Mouse (Mus musculus) gastrocnemius, postnatal 14 days (tissue): ENCODE results near the gene Olfr1414. TPM values are rescaled to one million over a fixed set of nuclear protein-coding genes. Genes with fewer than 3 reads are reported as not detected.
"Not testable (repeated sequence)": the region's sequence is repeated elsewhere in the genome, so short reads cannot be mapped to it uniquely, and the experiment has no call there.

Experiments used
- DNase-seq: peaks from one replicate; pipeline ENCODE4 v3.0.0; 2021; ENCODE audit warnings: mixed read lengths
- intact Hi-C: fragments of 180-260 bp; cut with DNase I; formaldehyde crosslinking; loops from one replicate; pipeline ENCODE4 v1.15.1; 2025; ENCODE audit warnings: low total_unique reads
- long read RNA-seq, 2 experiments: library from polyadenylated mRNA; stranded (forward); transcript quantifications; one replicate each; pipeline ENCODE4 v2.0.0; 2021
- microRNA-seq, 2 experiments: library from miRNA; unstranded; fragments of <30 nt; microRNA quantifications; one replicate each; pipeline ENCODE4 v1.2.0; 2021
- total RNA-seq, 2 experiments: library from RNA; stranded (reverse); gene quantifications; 2 replicates each; pipeline ENCODE4 v1.2.3; 2021

The Olfr1414 gene
- not detected for total RNA-seq
- long read RNA-seq, experiment 1: 0 reads
- long read RNA-seq, experiment 2: 0 reads

DNA sequence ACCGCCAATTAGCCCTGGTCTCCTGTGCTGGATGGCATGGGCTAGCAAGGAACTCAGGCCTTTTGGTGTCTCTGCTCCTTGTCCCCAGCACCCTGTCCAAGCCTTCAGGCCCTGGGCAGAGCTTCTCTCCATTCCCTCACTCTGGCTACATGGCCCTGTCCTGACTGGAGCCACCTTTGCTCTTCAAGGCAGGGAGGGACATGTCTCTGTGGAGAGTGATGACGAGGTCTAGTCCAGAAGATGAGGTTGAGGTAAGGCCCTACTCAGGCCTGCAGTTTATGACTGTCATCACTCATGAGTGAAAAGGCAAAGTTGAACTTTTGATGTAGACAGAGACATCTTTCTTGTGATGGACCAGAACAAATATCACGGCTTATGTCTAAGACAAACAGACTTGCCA is at the start of gene Olfr1414:
Gene Olfr1414, minus strand, starts transcription at position 101 of the 400 bp plus-strand sequence.
- intact Hi-C loops: no loop called here
- no peak for DNase-seq

DNA sequence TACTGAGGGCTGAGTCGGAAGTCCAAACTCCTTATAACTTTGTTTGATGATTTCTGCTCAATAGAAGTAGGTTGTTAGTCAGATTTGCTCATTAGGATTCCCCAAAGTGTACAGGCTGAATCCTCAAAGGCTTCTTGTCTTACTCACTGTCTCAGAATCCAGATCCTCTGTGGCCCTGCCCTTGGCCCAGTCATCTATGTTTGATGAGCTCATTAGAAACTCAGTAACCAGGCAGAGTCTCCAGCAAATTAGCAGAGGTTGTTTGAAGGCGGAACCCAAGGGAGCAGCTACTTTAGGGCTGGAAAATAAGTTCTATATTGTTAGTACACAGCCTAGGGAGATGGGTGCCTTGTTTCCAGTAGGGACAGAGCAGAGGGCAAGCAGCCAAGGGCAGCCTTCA is 27.5 kb upstream of the Olfr1414 start:
- intact Hi-C loops: no loop called here
- DNase-seq: no peak

DNA sequence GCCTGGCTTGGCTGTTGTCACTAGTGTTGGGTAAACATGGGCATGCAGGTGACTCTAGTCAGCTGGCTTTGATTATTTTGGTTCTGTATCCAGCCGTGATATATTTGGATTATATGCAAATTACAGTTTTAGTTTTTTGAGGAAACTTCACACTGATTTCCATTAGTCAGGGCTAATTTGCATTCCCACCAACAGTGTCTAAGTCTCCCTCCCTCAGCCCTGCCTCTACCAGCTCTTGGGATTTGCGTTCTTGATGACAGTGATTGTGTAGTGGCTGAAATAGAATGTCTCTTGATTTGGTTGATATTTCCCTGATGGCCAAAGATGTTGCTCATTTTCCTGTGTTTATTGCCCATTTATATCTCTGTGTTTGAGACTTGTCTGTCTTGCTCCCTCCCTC is 20.6 kb upstream of the Olfr1414 start:
- intact Hi-C loops: no loop called here
- no peak for DNase-seq

DNA sequence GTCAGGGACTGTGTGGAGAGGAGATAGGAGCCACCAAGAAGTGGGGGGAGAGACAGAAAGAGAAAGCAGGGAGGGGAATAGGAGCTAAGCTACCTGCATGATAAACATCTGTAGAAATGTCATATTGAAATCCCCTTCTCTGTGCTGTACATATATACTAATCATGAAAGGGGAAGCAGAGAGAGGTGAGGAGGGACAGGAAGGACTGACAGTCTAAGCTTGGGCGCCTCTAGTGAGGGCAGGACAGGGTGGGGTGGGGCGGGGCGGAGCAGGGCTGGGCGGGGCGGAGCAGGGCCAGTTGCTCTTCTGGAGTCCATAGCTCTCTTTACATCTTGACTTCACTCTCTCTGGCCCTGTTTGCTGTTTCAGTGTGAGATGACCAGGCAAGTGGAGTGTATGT is 18.5 kb upstream of the Olfr1414 start:
- intact Hi-C loops: no loop called here
- DNase-seq: no peak

DNA sequence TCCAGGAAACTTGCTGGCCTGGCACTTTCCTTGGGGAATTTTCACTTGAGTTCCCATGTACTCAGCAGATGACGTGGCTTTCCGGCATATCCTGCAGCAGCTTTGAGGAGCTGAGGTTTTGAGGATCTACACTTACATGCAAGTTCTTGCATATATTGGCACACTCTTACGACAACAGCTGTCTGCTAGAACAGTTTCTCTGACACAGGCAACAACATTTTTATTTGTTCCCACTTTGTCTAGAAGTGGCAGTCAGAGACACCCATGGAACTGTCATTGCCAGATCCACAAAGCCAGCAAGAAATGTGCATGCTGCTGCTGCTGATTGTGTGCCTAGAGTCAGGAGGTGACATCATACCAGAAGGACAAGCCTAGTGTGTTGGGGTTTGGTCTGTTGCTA is 5.3 kb upstream of the Olfr1414 start:
- intact Hi-C loops: loop anchor here (5.0 kb wide), 1 partner anchor 84 kb away; the partner anchor contains the start of gene Olfr1410
- no peak for DNase-seq

DNA sequence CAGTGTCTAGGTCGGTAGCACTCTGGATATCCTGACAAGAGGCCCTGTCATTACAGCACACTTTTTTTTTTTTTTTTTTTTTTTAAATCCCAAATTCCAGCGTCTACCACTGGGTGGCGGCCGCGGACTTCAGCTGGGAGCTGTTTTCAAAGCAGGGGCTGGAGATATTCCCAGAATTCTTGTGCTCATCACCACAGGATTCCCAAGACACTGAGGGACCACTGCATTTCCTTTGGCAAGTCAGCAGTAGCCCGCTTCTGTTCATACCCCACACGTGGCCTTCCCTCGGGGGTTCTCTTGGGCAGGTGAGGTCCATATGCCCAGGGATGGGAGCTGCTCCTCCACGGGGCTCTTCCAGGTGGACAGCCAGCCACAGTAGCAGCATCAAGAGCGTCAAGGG is 2.9 kb upstream of the Olfr1414 start:
- peak; percentile 33 for DNase-seq
- intact Hi-C loops: loop anchor here (5.0 kb wide), 1 partner anchor 86 kb away; the partner anchor contains the start of gene Olfr1410

DNA sequence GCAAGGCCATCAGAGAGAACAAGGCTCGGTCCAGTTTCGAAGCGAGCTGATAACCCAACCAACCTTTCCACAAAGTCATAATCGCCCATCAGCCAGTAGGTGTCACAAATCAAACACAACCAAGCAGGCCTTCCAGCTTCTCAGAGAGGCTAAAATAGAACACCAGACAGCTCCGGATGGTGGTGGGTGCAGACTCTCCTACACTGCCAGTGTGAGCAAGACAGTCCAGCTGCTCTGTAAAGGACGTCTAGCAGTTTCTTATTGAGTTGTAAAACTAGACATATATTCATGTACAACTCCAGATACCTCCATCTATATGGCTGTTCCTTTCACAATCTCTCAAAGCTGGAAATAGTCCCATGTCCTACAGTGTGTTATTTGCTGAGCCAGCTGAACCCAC is 585 bp upstream of the Olfr1414 start:
- DNase-seq: no peak
- intact Hi-C loops: no loop called here

DNA sequence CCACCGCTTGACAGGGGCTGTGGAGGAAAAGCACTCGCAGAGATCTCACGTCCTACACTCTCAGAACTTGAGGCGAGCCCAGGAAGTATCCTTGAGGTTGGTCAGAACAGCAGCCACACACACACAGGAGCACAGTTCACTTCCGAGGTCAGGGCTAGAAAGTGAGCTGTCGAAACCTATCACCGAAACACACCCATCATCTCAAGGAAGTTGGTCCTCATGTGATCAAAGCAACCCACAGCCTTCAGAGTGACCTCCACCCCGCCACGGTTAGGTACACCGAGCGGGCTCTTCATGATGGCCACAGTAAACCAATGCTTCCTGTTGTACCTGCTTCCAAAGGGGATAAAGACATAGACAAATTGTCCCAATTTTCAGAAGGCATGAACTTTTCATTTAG is 3.1 kb downstream of the Olfr1414 start:
- no peak for DNase-seq
- intact Hi-C loops: no loop called here

DNA sequence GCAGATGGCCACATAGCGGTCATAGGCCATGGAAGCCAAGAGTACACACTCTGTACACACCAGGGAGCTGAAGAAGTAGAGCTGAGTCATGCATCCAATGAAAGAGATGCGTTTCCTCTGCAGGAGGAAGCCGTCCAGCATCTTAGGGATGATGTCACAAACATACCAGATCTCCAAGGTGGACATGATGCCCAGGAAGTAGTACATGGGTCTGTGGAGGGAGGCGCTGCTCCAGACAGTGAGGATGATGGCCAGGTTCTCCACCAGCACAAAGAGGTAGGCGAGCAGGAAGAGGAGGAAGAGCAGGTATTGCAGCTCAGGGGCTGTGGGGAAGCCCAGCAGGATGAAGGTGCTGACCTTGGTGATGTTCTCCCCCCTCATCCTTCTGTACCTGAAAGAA is 6.8 kb downstream of the Olfr1414 start:
- DNase-seq, intact Hi-C loops: not testable (repeated sequence)

DNA sequence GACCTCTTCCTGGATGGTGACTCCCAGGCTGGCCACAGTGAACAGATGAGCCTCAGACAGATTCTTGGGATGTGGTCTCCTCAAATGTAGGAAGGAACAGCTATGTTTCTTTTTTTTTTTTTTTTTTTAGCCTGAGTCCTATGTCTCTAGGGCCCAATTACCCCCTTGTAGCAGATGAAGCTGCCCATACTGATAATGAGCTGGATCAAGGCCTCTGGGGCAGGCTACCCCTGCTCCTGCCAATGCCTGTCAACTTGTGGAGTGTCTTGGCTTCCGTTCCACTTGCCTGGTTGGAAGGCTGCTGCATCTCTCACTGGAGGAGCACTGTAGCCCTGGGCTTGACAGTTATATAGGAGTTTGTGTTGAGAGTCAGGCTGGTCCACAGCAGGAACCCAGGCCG is 22.5 kb downstream of the Olfr1414 start, which contains the start of gene Olfr1415:
Gene Olfr1415, minus strand, starts transcription at position 101 of the 400 bp plus-strand sequence.
- no peak for DNase-seq
- intact Hi-C loops: no loop called here

DNA sequence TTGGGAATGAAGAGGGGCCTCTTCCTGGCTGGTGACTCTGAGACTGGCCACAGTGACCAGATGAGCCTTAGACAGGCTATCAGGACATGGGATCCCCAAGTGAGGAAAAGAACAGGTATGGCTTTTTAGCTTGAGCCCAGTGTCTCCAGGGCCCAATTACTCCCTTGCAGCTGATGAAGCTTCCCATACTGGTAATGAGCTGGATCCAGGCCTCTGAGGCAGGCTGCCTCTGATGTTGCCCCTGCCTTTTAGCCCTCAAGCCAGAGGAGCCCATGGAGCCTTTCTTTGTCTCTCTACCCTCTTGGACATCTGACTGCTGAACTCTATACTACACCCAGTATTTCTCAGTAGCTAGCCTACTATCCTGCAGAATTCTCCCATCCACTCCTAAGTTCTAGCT is 33.4 kb downstream of the Olfr1414 start, which contains the start of gene Olfr1416:
Gene Olfr1416, minus strand, starts transcription at position 101 of the 400 bp plus-strand sequence.
- DNase-seq: no peak
- intact Hi-C loops: no loop called here

DNA sequence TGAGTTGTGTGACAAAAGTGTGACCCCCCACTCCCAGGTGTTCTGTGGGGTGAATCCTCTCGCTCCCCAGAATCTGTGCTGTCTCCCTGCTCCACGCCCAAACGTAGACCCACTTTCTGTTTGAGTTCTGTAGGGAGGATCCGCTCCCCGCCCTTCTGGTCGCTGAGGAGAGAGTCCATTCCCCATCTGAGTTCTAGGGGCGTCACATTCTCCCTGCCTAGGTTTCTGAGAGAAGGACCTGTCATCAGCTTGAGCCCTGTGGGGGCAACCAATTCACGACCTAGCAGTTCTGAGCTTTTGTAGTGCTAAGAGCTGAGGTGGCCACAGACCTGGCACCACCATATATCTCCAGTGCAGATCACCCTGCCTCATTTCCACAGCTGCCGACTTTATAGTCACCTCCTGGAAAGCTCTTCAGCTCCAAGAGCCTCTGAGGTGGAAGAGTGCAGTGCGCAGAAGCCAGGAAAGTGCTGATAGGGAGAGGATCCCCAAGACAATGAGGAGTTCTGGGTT is 44.3 kb downstream of the Olfr1414 start:
- intact Hi-C loops: no loop called here
- DNase-seq: no peak

DNA sequence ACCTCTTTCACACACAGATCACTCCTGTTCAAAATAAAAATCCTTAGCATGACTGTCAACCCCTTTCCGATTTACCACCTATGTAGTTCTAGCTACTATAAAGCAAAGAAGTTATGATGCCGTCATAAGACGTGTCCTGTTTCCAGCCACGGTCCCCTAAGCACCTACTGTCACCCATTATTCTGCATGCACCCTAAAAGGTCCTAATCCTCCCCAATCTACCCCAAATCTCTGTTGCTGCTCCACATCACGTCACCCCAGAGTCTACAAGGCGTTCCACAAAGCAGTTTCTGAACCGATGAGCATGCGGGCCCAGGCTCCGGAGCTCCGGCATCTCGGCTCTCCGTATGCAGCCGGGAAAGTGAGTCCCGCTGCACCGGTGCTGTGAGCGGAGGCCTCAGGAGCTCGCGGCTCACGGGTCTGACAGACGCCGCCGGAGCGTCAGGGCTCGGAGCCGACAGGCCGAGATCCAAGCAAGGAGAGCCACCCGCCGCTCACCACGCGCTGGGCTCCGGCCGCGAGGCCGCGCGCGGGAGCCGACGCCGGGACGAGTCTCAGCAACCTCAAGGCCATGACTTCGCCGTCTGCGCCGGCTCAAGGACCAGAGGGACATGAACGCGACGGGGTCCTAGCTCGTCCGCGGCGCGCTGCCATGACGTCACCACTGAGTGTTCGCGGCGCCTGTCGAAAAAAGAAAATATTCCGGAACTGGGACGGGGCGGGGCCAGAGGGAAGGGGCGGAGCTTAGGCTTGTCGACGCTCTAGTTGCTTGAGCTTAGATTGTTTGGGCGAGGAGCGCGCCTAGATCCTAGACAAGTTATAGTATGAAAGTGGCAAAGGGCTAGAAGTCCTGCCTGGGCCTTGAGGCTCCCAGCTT is 45.1 kb downstream of the Olfr1414 start, which contains the start of gene Ndufa10:
Gene Ndufa10, minus strand, starts transcription at position 696 of the 877 bp plus-strand sequence.
- peak; percentile 93 for DNase-seq
- intact Hi-C loops: no loop called here

DNA sequence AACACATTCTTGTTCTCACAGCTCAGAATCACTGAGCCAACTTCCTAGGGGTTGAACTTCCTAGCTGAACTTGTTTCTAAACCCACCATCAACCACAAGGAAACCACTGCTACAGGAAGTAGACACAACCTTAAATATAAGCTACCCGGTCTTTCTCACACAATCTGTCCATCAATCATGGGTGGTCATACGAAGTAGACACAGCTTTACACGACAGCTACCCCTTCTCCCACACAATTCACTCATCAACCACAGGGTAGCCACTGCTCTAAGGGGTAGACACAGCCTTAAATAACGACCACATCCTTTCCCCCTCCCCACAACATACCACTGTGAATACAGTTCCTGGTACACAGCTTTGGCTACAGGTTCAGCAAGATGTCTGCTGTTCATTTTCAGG is 49.6 kb downstream of the Olfr1414 start:
- intact Hi-C loops: no loop called here

DNA sequence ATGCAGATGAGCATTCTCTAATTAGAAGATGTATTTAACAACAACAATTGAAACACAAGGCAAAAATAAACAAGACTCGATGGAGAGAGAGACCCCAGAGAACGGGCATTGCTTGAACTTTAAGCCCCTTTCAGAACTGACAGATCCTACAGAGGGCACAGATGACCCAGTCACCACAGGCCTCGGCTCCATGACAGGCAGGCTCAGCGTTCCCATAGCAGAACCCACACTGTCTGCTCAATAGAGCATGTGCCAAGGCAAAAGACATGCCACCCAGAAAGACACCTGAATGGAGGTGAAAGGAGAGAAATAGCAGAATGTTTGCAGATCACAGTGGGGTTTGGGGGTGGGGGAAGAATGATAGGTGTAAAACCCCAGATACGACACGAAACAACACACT is 60.0 kb downstream of the Olfr1414 start:
- intact Hi-C loops: no loop called here
- DNase-seq: no peak

More for the DNA sequence above, 49.6 kb downstream of the Olfr1414 start:
- no peak for DNase-seq

DNA sequence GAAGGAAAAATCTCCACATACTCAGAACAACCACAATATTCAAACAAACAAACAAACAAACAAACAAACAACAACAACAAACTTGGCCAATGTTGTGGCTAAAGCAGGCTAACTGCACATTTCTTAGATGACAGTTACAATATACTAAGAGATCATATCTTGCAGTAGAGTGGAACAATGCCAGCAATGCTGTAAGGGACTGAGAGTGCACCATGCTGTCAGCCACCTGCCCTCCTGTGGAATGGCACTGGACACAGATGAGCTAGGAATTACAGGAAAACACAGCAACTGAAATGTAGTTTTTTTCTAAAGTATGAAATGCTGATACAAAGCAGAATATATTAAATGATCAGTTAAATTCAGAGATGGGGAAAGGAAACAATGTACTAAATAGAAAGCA is 60.7 kb downstream of the Olfr1414 start:
- no peak for DNase-seq
- intact Hi-C loops: no loop called here

Small RNA genes lying within 50 kb of the gene (microRNA-seq; reads per million reads assigned to microRNA genes)
- 2.5 to 5.5 reads per million in 2 experiments for gene Mir6900

Other genes with a start within 250 kb of the Olfr1414 start
- 100 to 1,000 TPM; 413 to 473 TPM for gene Ndufa10, start 44.8 kb downstream of the Olfr1414 start, total RNA-seq
- gene Olfr1416, start 33.5 kb downstream of the Olfr1414 start, total RNA-seq: not detected
- gene Olfr1415, start 22.6 kb downstream of the Olfr1414 start, total RNA-seq: not detected
- gene Olfr1413, start 52.7 kb upstream of the Olfr1414 start, total RNA-seq: not detected
- not detected for gene Olfr1412, start 67.1 kb upstream of the Olfr1414 start, total RNA-seq
- not detected for gene Olfr1411, start 75.8 kb upstream of the Olfr1414 start, total RNA-seq
- gene Olfr1410, start 87.1 kb upstream of the Olfr1414 start, total RNA-seq: not detected
- not detected for gene Olfr12, start 99.1 kb upstream of the Olfr1414 start, total RNA-seq
- gene Cops9, start 123.3 kb upstream of the Olfr1414 start, total RNA-seq: 100 to 1,000 TPM; 213 to 227 TPM
- under 1 TPM; 0.33 to 0.64 TPM for gene Otos, start 130.2 kb upstream of the Olfr1414 start, total RNA-seq